Comparison of ENCODE assay signal across 9 mouse cellular contexts in the genomic region with DNA sequence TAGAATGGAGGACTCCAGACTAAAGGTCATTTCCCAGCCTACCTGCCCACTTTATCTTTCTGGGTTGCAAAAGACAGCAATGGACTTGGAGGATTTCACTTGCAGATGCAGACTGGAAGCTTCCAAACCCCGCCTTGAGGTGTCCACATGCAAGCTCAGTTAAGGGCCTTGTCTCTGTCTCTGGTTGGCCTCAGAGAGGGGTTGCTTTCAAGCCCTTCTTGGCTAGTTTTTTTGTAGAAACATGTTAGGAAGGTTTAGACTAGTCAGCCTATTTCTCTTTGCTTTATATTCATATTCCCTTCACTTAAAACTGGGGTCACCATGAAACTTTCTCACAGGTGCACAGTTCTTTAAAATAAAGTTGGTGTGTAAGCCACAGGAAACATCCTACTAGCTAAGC. TPM values are rescaled to one million over a fixed set of nuclear protein-coding genes. Genes with fewer than 3 reads are reported as not detected.
DNase-seq lines count a peak whose midpoint lies in the region; ATAC-seq and TF ChIP-seq lines count a peak whose summit lies in the region.
"Had no signal": no experiment of that assay in that cellular context is flagged by ENCODE, and none has a peak within 500 bp of the region (broad histone marks: within the 10 kb centered on the region; RNA-seq: fewer than 3 reads in every experiment).

A gene (minus strand): TSS at position 101 of the 400 bp plus-strand sequence.

- no peaks in the 10 kb centered on the region for H3K4me1 ChIP-seq in lung, embryonic 15.5 days
- H3K4me1 ChIP-seq in forebrain, embryonic 14.5 days (ENCODE audit: control insufficient read depth, insufficient read depth, low read length): peaks cover 4% of the 10 kb centered on the region; the same call in 1 of the 2 replicates
- H3K4me1 ChIP-seq in limb, embryonic 14.5 days (ENCODE audit: control insufficient read depth, insufficient read depth, low read length): no peaks in the 10 kb centered on the region
- H3K4me1 ChIP-seq in stomach, embryonic 16.5 days (ENCODE audit: control insufficient read depth, insufficient read depth, low read length): 0 out of 2 replicates have a peak, but pooled peaks cover 5% of the 10 kb centered on the region

- WGBS in lung, embryonic 15.5 days: 58% methylated on average over 1 of the region's 1 CpGs
- 77% methylated on average over 1 of the region's 1 CpGs for WGBS in forebrain, embryonic 14.5 days
- WGBS in limb, embryonic 14.5 days: 52% methylated on average over 1 of the region's 1 CpGs
- WGBS in stomach, embryonic 16.5 days: 52% methylated on average over 1 of the region's 1 CpGs

- no peak for DNase-seq in lung, postnatal 10 days
- no peak for DNase-seq in forebrain, embryonic 14.5 days (ENCODE audit: low spot score)
- DNase-seq in limb, embryonic 14.5 days (ENCODE audit: low spot score): no peak
- no peak for DNase-seq in right cerebral cortex, adult 18-20 months
- DNase-seq in gastrocnemius, postnatal 10 days: no peak

- peaks cover 6% of the 10 kb centered on the region; the same call in 1 of the 2 replicates for H3K27me3 ChIP-seq in lung, embryonic 15.5 days
- H3K27me3 ChIP-seq in forebrain, embryonic 14.5 days (replicated peaks; ENCODE audit: control insufficient read depth, insufficient read depth, low read length): no peaks in the 10 kb centered on the region
- H3K27me3 ChIP-seq in limb, embryonic 14.5 days (ENCODE audit: control insufficient read depth, insufficient read depth, low read length): no peaks in the 10 kb centered on the region
- peaks cover 5% of the 10 kb centered on the region; the same call in 1 of the 2 replicates for H3K27me3 ChIP-seq in stomach, embryonic 16.5 days (ENCODE audit: control insufficient read depth, insufficient read depth, low read length)

- no peaks in the 10 kb centered on the region for H3K36me3 ChIP-seq in lung, embryonic 15.5 days
- H3K36me3 ChIP-seq in forebrain, embryonic 14.5 days (ENCODE audit: control insufficient read depth, insufficient read depth, low read length): no peaks in the 10 kb centered on the region
- no peaks in the 10 kb centered on the region for H3K36me3 ChIP-seq in limb, embryonic 14.5 days (ENCODE audit: control insufficient read depth, insufficient read depth, low read length)
- no peaks in the 10 kb centered on the region for H3K36me3 ChIP-seq in stomach, embryonic 16.5 days (ENCODE audit: control insufficient read depth, insufficient read depth, low read length)

- H3K9ac ChIP-seq in lung, embryonic 15.5 days: peak within 1 kb of the TSS; percentile 16; the same call in 1 of the 2 replicates
- H3K9ac ChIP-seq in forebrain, embryonic 14.5 days (ENCODE audit: low read length): peak within 1 kb of the TSS; percentile 44
- peak within 1 kb of the TSS; percentile 62 for H3K9ac ChIP-seq in limb, embryonic 14.5 days (ENCODE audit: low read depth, low read length, severe bottlenecking)
- peak within 1 kb of the TSS; percentile 65 for H3K9ac ChIP-seq in stomach, embryonic 16.5 days (ENCODE audit: low read length)

- no peaks in the 10 kb centered on the region for H3K9me3 ChIP-seq in lung, embryonic 15.5 days
- H3K9me3 ChIP-seq in forebrain, embryonic 14.5 days (replicated peaks; ENCODE audit: control insufficient read depth, low read length): no peaks in the 10 kb centered on the region
- H3K9me3 ChIP-seq in limb, embryonic 14.5 days (ENCODE audit: control insufficient read depth, low read length): no peaks in the 10 kb centered on the region
- H3K9me3 ChIP-seq in stomach, embryonic 16.5 days (replicated peaks; ENCODE audit: control insufficient read depth, low read length): no peaks in the 10 kb centered on the region

- H3K4me3 ChIP-seq in lung, embryonic 15.5 days: peak within 1 kb of the TSS; percentile 30
- peak within 1 kb of the TSS; percentile 33 for H3K4me3 ChIP-seq in forebrain, embryonic 14.5 days (ENCODE audit: low read depth, low read length)
- H3K4me3 ChIP-seq in limb, embryonic 14.5 days (replicated peaks; ENCODE audit: low read length): peak within 1 kb of the TSS; percentile 41
- H3K4me3 ChIP-seq in stomach, embryonic 16.5 days (replicated peaks; ENCODE audit: low read length): peak within 1 kb of the TSS; percentile 48

- H3K4me2 ChIP-seq in lung, embryonic 15.5 days: peak within 1 kb of the TSS; percentile 64
- peak within 1 kb of the TSS; percentile 72 for H3K4me2 ChIP-seq in forebrain, embryonic 14.5 days (ENCODE audit: low read length)
- peak within 1 kb of the TSS; percentile 81 for H3K4me2 ChIP-seq in limb, embryonic 14.5 days (replicated peaks; ENCODE audit: low read depth, low read length, severe bottlenecking)
- H3K4me2 ChIP-seq in stomach, embryonic 16.5 days (ENCODE audit: low read depth, low read length): peak within 1 kb of the TSS; percentile 71

- no peak within 1 kb of the TSS for H3K27ac ChIP-seq in lung, embryonic 15.5 days
- no peak within 1 kb of the TSS for H3K27ac ChIP-seq in forebrain, embryonic 14.5 days (ENCODE audit: low read depth, low read length)
- no peak within 1 kb of the TSS for H3K27ac ChIP-seq in limb, embryonic 14.5 days (replicated peaks; ENCODE audit: low read depth, low read length)
- H3K27ac ChIP-seq in stomach, embryonic 16.5 days (ENCODE audit: low read length): no peak within 1 kb of the TSS

- no peak for TF ChIP-seq POLR2A in limb, embryonic 14.5 days (IDR thresholded peaks at IDR 0.05; ENCODE audit: borderline replicate concordance, extremely low read depth, insufficient read depth, insufficient read length)

- ATAC-seq in lung, embryonic 15.5 days (ENCODE audit: borderline replicate concordance, extremely low read depth, low FRiP score, low TSS enrichment): no peak
- no peak for ATAC-seq in forebrain, embryonic 14.5 days
- no peak for ATAC-seq in limb, embryonic 14.5 days (ENCODE audit: low FRiP score, low read depth)
- ATAC-seq in stomach, embryonic 16.5 days (ENCODE audit: insufficient read depth, low FRiP score): no peak
- ATAC-seq: Patski had no signal

RNA-seq across cellular contexts. Expression of the gene that starts here (rescaled TPM):
- polyA plus RNA-seq in lung, embryonic 15.5 days (2015; fragmentation: Nextera tagmentation; extraction: Ambion mirVana): 0.31 and 0.41 TPM in 2 replicates
- 0.71 and 0.96 TPM in 2 replicates for polyA plus RNA-seq in forebrain, embryonic 14.5 days (2014; fragmentation: Nextera tagmentation; extraction: Ambion mirVana)
- 1.0 and 1.4 TPM in 2 replicates for polyA plus RNA-seq in limb, embryonic 14.5 days (2012; rRNA removed)
- 0.50 and 0.86 TPM in 2 replicates for polyA plus RNA-seq in limb, embryonic 14.5 days (2014; fragmentation: Nextera tagmentation; extraction: Ambion mirVana)
- 3.7 and 3.9 TPM in 2 replicates for polyA plus RNA-seq in stomach, embryonic 16.5 days (2015; fragmentation: Nextera tagmentation; extraction: Ambion mirVana)
- total RNA-seq in gastrocnemius, postnatal 10 days (2021): under 1 TPM in 1 of 2 experiments, not detected in 1; 0.07 TPM
- total RNA-seq: hematopoietic stem cell, adult 5-6 weeks had no signal
- polyA plus RNA-seq: Patski had no signal
